ENCODE assay signal across 7 mouse cellular contexts in the genomic region with DNA sequence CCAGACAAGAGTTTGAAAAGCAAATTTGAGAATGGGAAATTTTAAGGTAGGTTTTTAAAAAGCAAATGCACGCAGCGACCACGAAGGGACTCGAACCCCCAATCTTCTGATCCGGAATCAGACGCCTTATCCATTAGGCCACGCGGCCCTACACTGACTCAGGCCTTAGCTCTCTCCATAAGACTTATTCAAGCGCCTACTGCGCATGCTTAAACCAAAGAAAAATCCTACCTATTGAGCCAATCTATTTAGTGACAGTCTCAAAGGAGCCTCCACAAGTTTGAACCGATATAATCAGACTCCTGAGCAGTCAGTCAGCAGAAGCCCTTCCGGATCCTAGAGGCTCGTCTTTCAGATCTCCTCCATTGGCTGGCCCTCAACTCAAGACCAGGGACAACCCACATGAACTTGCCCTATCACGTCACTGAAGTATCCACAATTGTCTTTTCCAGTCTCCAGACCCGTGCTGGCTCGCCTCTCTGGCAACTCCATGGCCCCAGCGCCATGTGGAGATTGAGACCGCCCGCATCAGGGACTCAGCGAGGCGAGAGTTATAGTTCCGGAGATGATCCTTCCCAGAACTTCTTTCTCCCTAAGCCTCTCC. TPM values are rescaled to one million over a fixed set of nuclear protein-coding genes. Genes with fewer than 3 reads are reported as not detected.
DNase-seq lines count a peak whose midpoint lies in the region; ATAC-seq and TF ChIP-seq lines count a peak whose summit lies in the region.

No protein-coding gene starts in this region.

- H3K27me3 ChIP-seq in embryonic facial prominence, embryonic 12.5 days: no peaks in the 10 kb centered on the region
- no peaks in the 10 kb centered on the region for H3K27me3 ChIP-seq in kidney, adult 2 months (replicated peaks; ENCODE audit: control insufficient read depth, insufficient read depth, low read length)
- H3K27me3 ChIP-seq in limb, embryonic 11.5 days (ENCODE audit: control insufficient read depth, insufficient read depth, low read length): no peaks in the 10 kb centered on the region
- no peaks in the 10 kb centered on the region for H3K27me3 ChIP-seq in midbrain, embryonic 13.5 days
- H3K27me3 ChIP-seq in small intestine, adult 2 months (ENCODE audit: control insufficient read depth, insufficient read depth, low read length): no peaks in the 10 kb centered on the region

- peak; percentile 72 for ATAC-seq in embryonic facial prominence, embryonic 12.5 days (ENCODE audit: insufficient number of reproducible peaks, insufficient read depth, low FRiP score, low TSS enrichment)
- ATAC-seq in limb, embryonic 11.5 days (ENCODE audit: insufficient number of reproducible peaks, low FRiP score, low TSS enrichment, low read depth): peak; percentile 65
- peak; percentile 78 for ATAC-seq in midbrain, embryonic 13.5 days

- TF ChIP-seq CTCF in kidney, adult 2 months (conservative IDR thresholded peaks at IDR 0.05; ENCODE audit: insufficient read depth, insufficient read length, low read depth, low read length): no peak
- TF ChIP-seq CTCF in small intestine, adult 2 months (IDR thresholded peaks at IDR 0.05; ENCODE audit: extremely low read depth, insufficient read length, insufficient replicate concordance, low read depth, low read length): no peak

- peaks cover 12% of the 10 kb centered on the region; the same call in 1 of the 2 replicates for H3K4me1 ChIP-seq in embryonic facial prominence, embryonic 12.5 days
- H3K4me1 ChIP-seq in kidney, adult 2 months (ENCODE audit: control insufficient read depth, insufficient read depth, low read length): no peaks in the 10 kb centered on the region
- H3K4me1 ChIP-seq in limb, embryonic 11.5 days (ENCODE audit: control insufficient read depth, insufficient read depth, low read length): peaks cover 3% of the 10 kb centered on the region; the same call in 1 of the 2 replicates
- H3K4me1 ChIP-seq in midbrain, embryonic 13.5 days (replicated peaks): peaks cover 21% of the 10 kb centered on the region
- peaks cover 4% of the 10 kb centered on the region for H3K4me1 ChIP-seq in small intestine, adult 2 months (ENCODE audit: control insufficient read depth, insufficient read depth, insufficient read length, low read length)

- WGBS in embryonic facial prominence, embryonic 12.5 days: under 1% methylated on average over 22 of the region's 22 CpGs
- WGBS in kidney, adult 2 months: 6% methylated on average over 22 of the region's 22 CpGs
- WGBS in limb, embryonic 11.5 days: under 1% methylated on average over 22 of the region's 22 CpGs
- under 1% methylated on average over 22 of the region's 22 CpGs for WGBS in midbrain, embryonic 13.5 days
- under 1% methylated on average over 22 of the region's 22 CpGs for WGBS in small intestine, adult 2 months

- peaks cover 3% of the 10 kb centered on the region; the same call in 1 of the 2 replicates for H3K36me3 ChIP-seq in embryonic facial prominence, embryonic 12.5 days
- no peaks in the 10 kb centered on the region for H3K36me3 ChIP-seq in kidney, adult 2 months (ENCODE audit: control insufficient read depth, insufficient read depth, low read length)
- H3K36me3 ChIP-seq in limb, embryonic 11.5 days (ENCODE audit: control insufficient read depth, insufficient read depth, low read length): peaks cover 4% of the 10 kb centered on the region
- peaks cover 10% of the 10 kb centered on the region for H3K36me3 ChIP-seq in midbrain, embryonic 13.5 days
- H3K36me3 ChIP-seq in small intestine, adult 2 months (ENCODE audit: control insufficient read depth, insufficient read depth, low read length): no peaks in the 10 kb centered on the region

- peak overlapping the region; percentile 73 for H3K4me2 ChIP-seq in embryonic facial prominence, embryonic 12.5 days (replicated peaks)
- H3K4me2 ChIP-seq in limb, embryonic 11.5 days (ENCODE audit: low read depth, severe bottlenecking): peak overlapping the region; percentile 57
- H3K4me2 ChIP-seq in midbrain, embryonic 13.5 days (replicated peaks): peak overlapping the region; percentile 71

- peak; percentile 86 for DNase-seq in adrenal gland, postnatal 25 days
- DNase-seq in heart, adult 18-20 months: peak; percentile 94 to 99
- peak; percentile 95 for DNase-seq in kidney, adult 2 months
- DNase-seq in limb, embryonic 11.5 days (ENCODE audit: low spot score): peak; percentile 97

- peak overlapping the region; percentile 60 for H3K9ac ChIP-seq in embryonic facial prominence, embryonic 12.5 days
- H3K9ac ChIP-seq in limb, embryonic 11.5 days (ENCODE audit: low read length): peak overlapping the region; percentile 31
- peak overlapping the region; percentile 67 for H3K9ac ChIP-seq in midbrain, embryonic 13.5 days (replicated peaks)

- peak overlapping the region; percentile 82; the same call in 1 of the 2 replicates for H3K27ac ChIP-seq in embryonic facial prominence, embryonic 12.5 days
- peak overlapping the region; percentile 50; the same call in 1 of the 2 replicates for H3K27ac ChIP-seq in kidney, adult 2 months (ENCODE audit: insufficient read depth, low read depth, low read length)
- no peak overlapping the region for H3K27ac ChIP-seq in limb, embryonic 11.5 days (replicated peaks; ENCODE audit: low read depth, low read length)
- H3K27ac ChIP-seq in midbrain, embryonic 13.5 days: peak overlapping the region; percentile 48
- peak overlapping the region; percentile 32 for H3K27ac ChIP-seq in small intestine, adult 2 months (ENCODE audit: insufficient read depth, low read depth, low read length)

- H3K9me3 ChIP-seq in embryonic facial prominence, embryonic 12.5 days: no peaks in the 10 kb centered on the region
- no peaks in the 10 kb centered on the region for H3K9me3 ChIP-seq in limb, embryonic 11.5 days (ENCODE audit: control insufficient read depth, low read length)
- no peaks in the 10 kb centered on the region for H3K9me3 ChIP-seq in midbrain, embryonic 13.5 days

- TF ChIP-seq POLR2A in kidney, adult 2 months (IDR thresholded peaks at IDR 0.05; ENCODE audit: low read depth, low read length): no peak
- no peak for TF ChIP-seq POLR2A in small intestine, adult 2 months (IDR thresholded peaks at IDR 0.05; ENCODE audit: low read depth, low read length)

- peak overlapping the region; percentile 57 for H3K4me3 ChIP-seq in embryonic facial prominence, embryonic 12.5 days
- H3K4me3 ChIP-seq in kidney, adult 2 months (ENCODE audit: insufficient read depth, low read depth, low read length): peak overlapping the region; percentile 71
- H3K4me3 ChIP-seq in limb, embryonic 11.5 days (ENCODE audit: low read depth, low read length): peak overlapping the region; percentile 54
- peak overlapping the region; percentile 56 for H3K4me3 ChIP-seq in midbrain, embryonic 13.5 days (replicated peaks)
- H3K4me3 ChIP-seq in small intestine, adult 2 months (ENCODE audit: low read depth, low read length): peak overlapping the region; percentile 69

RNA-seq across cellular contexts. Expression of gene Zfp213, which starts 13.7 kb away (rescaled TPM):
- 12.0 and 12.8 TPM in 2 replicates for total RNA-seq in adrenal gland, postnatal 25 days (2021)
- 24.3 and 26.8 TPM in 2 replicates for polyA plus RNA-seq in embryonic facial prominence, embryonic 12.5 days (2016; fragmentation: Nextera tagmentation; extraction: Ambion mirVana)
- 1 to 10 TPM; 6.2 to 7.3 TPM for total RNA-seq in heart, adult 18-20 months (2021)
- 12.0 and 14.9 TPM in 2 replicates for polyA plus RNA-seq in kidney, adult 2 months (2012; rRNA removed)
- polyA plus RNA-seq in limb, embryonic 11.5 days (2014; fragmentation: Nextera tagmentation; extraction: Ambion mirVana): 24.4 and 25.6 TPM in 2 replicates
- polyA plus RNA-seq in midbrain, embryonic 13.5 days (2015; fragmentation: Nextera tagmentation; extraction: Ambion mirVana): 18.0 and 20.4 TPM in 2 replicates
- polyA plus RNA-seq in small intestine, adult 2 months (2012; rRNA removed): 6.4 and 7.8 TPM in 2 replicates

RNA-seq across cellular contexts. Expression of gene Zfp13, which starts 49.0 kb away (rescaled TPM):
- 11.1 and 12.8 TPM in 2 replicates for total RNA-seq in adrenal gland, postnatal 25 days (2021)
- 23.8 and 24.1 TPM in 2 replicates for polyA plus RNA-seq in embryonic facial prominence, embryonic 12.5 days (2016; fragmentation: Nextera tagmentation; extraction: Ambion mirVana)
- 1 to 10 TPM; 2.2 to 3.1 TPM for total RNA-seq in heart, adult 18-20 months (2021)
- polyA plus RNA-seq in kidney, adult 2 months (2012; rRNA removed): 7.9 and 9.8 TPM in 2 replicates
- polyA plus RNA-seq in limb, embryonic 11.5 days (2014; fragmentation: Nextera tagmentation; extraction: Ambion mirVana): 20.5 and 22.7 TPM in 2 replicates
- 26.6 and 28.7 TPM in 2 replicates for polyA plus RNA-seq in midbrain, embryonic 13.5 days (2015; fragmentation: Nextera tagmentation; extraction: Ambion mirVana)
- polyA plus RNA-seq in small intestine, adult 2 months (2012; rRNA removed): 5.4 and 6.8 TPM in 2 replicates

RNA-seq across cellular contexts. Expression of gene Zscan10, which starts 50.4 kb away (rescaled TPM):
- not detected in 2 replicates for total RNA-seq in adrenal gland, postnatal 25 days (2021)
- 0.20 and 0.67 TPM in 2 replicates for polyA plus RNA-seq in embryonic facial prominence, embryonic 12.5 days (2016; fragmentation: Nextera tagmentation; extraction: Ambion mirVana)
- total RNA-seq in heart, adult 18-20 months (2021): not detected
- polyA plus RNA-seq in kidney, adult 2 months (2012; rRNA removed): 0.11 TPM in 1 of 2 replicates, not detected in the other
- polyA plus RNA-seq in limb, embryonic 11.5 days (2014; fragmentation: Nextera tagmentation; extraction: Ambion mirVana): 0.24 and 0.80 TPM in 2 replicates
- not detected in 2 replicates for polyA plus RNA-seq in midbrain, embryonic 13.5 days (2015; fragmentation: Nextera tagmentation; extraction: Ambion mirVana)
- not detected in 2 replicates for polyA plus RNA-seq in small intestine, adult 2 months (2012; rRNA removed)
